Mouse (Mus musculus): Measurements from ENCODE around the gene Gm12830. TPM values are rescaled to one million over a fixed set of nuclear protein-coding genes. Genes with fewer than 3 reads are reported as not detected.

Gene Gm12830
- polyA plus RNA-seq, 1 experiment from 2014 or later, result not detected

- 73% methylated on average over 2 of the region's 2 CpGs for WGBS
- H3K27me3 ChIP-seq, result no peaks in the 10 kb centered on the region
These were observed 32.4 kb downstream of the Gm12830 start for GRCm38 (mm10) chr4:114853968-114854367.

GRCm38 (mm10) chr4:114858426-114858825 is 36.9 kb downstream of the Gm12830 start:
- no peaks in the 10 kb centered on the region for H3K4me1 ChIP-seq
- no peaks in the 10 kb centered on the region for H3K36me3 ChIP-seq (ENCODE audit: poor library complexity, severe bottlenecking)

More at GRCm38 (mm10) chr4:114853968-114854367, 32.4 kb downstream of the Gm12830 start:
- no peaks in the 10 kb centered on the region for H3K9me3 ChIP-seq (replicated peaks)
- no peak overlapping the region for H3K27ac ChIP-seq
- H3K4me1 ChIP-seq, result no peaks in the 10 kb centered on the region
- no peak overlapping the region for H3K4me2 ChIP-seq
- no peak overlapping the region for H3K9ac ChIP-seq
- H3K4me3 ChIP-seq, result no peak overlapping the region
- ATAC-seq, result no peak
- no peaks in the 10 kb centered on the region for H3K36me3 ChIP-seq (ENCODE audit: poor library complexity, severe bottlenecking)

GRCm38 (mm10) chr4:114863166-114863565 is 41.6 kb downstream of the Gm12830 start:
- WGBS, result 78% methylated on average over 5 of the region's 5 CpGs
- no peak for ATAC-seq
- H3K9me3 ChIP-seq (replicated peaks), result no peaks in the 10 kb centered on the region
- no peak overlapping the region for H3K27ac ChIP-seq
- no peak overlapping the region for H3K4me3 ChIP-seq
- no peaks in the 10 kb centered on the region for H3K36me3 ChIP-seq (ENCODE audit: poor library complexity, severe bottlenecking)
- H3K4me2 ChIP-seq, result no peak overlapping the region
- no peaks in the 10 kb centered on the region for H3K4me1 ChIP-seq
- H3K9ac ChIP-seq, result no peak overlapping the region
- H3K27me3 ChIP-seq, result no peaks in the 10 kb centered on the region

More at GRCm38 (mm10) chr4:114858426-114858825, 36.9 kb downstream of the Gm12830 start:
- no peak overlapping the region for H3K9ac ChIP-seq
- WGBS, result 24% methylated on average over 5 of the region's 5 CpGs
- H3K4me3 ChIP-seq, result no peak overlapping the region
- no peak overlapping the region for H3K27ac ChIP-seq
- H3K4me2 ChIP-seq, result no peak overlapping the region
- no peak for ATAC-seq
- H3K27me3 ChIP-seq, result no peaks in the 10 kb centered on the region
- H3K9me3 ChIP-seq (replicated peaks), result no peaks in the 10 kb centered on the region

- no peak for ATAC-seq
- H3K4me3 ChIP-seq, result no peak overlapping the region
- no peaks in the 10 kb centered on the region for H3K4me1 ChIP-seq
- no peaks in the 10 kb centered on the region for H3K27me3 ChIP-seq
- 74% methylated on average over 11 of the region's 11 CpGs for WGBS
- no peaks in the 10 kb centered on the region for H3K36me3 ChIP-seq (ENCODE audit: poor library complexity, severe bottlenecking)
- no peaks in the 10 kb centered on the region for H3K9me3 ChIP-seq (replicated peaks)
- H3K4me2 ChIP-seq, result no peak overlapping the region
- H3K9ac ChIP-seq, result no peak overlapping the region
- no peak overlapping the region for H3K27ac ChIP-seq
These were observed 48.4 kb downstream of the Gm12830 start for GRCm38 (mm10) chr4:114869765-114870490.

GRCm38 (mm10) chr4:114876441-114876972 is 55.0 kb downstream of the Gm12830 start:
- Histone ChIP-seq H3K9ac (no peak overlapping the region), H3K4me3 (no peak overlapping the region), H3K27me3 (0 out of 2 replicates have a peak, but pooled peaks cover 4% of the 10 kb centered on the region), H3K36me3 (ENCODE audit: poor library complexity, severe bottlenecking) (no peaks in the 10 kb centered on the region), H3K27ac (no peak overlapping the region), H3K4me1 (no peaks in the 10 kb centered on the region), H3K9me3 (replicated peaks) (no peaks in the 10 kb centered on the region), H3K4me2 (no peak overlapping the region)
- ATAC-seq, result no peak
- 13% methylated on average over 8 of the region's 8 CpGs for WGBS

- no peak overlapping the region for H3K4me3 ChIP-seq
- H3K4me2 ChIP-seq, result no peak overlapping the region
- ATAC-seq, result no peak
- no peak overlapping the region for H3K9ac ChIP-seq
- no peaks in the 10 kb centered on the region for H3K9me3 ChIP-seq (replicated peaks)
- H3K36me3 ChIP-seq (ENCODE audit: poor library complexity, severe bottlenecking), result no peaks in the 10 kb centered on the region
- H3K4me1 ChIP-seq, result no peaks in the 10 kb centered on the region
- 64% methylated on average over 1 of the region's 1 CpGs for WGBS
- H3K27ac ChIP-seq, result no peak overlapping the region
- 0 out of 2 replicates have a peak, but pooled peaks cover 7% of the 10 kb centered on the region for H3K27me3 ChIP-seq
These were observed 60.7 kb downstream of the Gm12830 start for GRCm38 (mm10) chr4:114882232-114882631.

GRCm38 (mm10) chr4:114897853-114898252 is 76.3 kb downstream of the Gm12830 start:
- H3K9me3 ChIP-seq (replicated peaks), result no peaks in the 10 kb centered on the region
- no peak overlapping the region for H3K4me3 ChIP-seq
- H3K27me3 ChIP-seq, result peaks cover 93% of the 10 kb centered on the region
- no peak overlapping the region for H3K4me2 ChIP-seq
- no peaks in the 10 kb centered on the region for H3K36me3 ChIP-seq (ENCODE audit: poor library complexity, severe bottlenecking)
- ATAC-seq, result no peak
- H3K27ac ChIP-seq, result no peak overlapping the region
- H3K9ac ChIP-seq, result no peak overlapping the region
- H3K4me1 ChIP-seq, result peaks cover 10% of the 10 kb centered on the region
- 24% methylated on average over 4 of the region's 4 CpGs for WGBS

- Histone ChIP-seq H3K9me3 (replicated peaks) (no peaks in the 10 kb centered on the region), H3K9ac (no peak overlapping the region), H3K4me1 (peaks cover 12% of the 10 kb centered on the region), H3K36me3 (ENCODE audit: poor library complexity, severe bottlenecking) (no peaks in the 10 kb centered on the region), H3K27ac (no peak overlapping the region), H3K4me2 (no peak overlapping the region), H3K27me3 (peaks cover 98% of the 10 kb centered on the region), H3K4me3 (no peak overlapping the region)
- 5% methylated on average over 3 of the region's 3 CpGs for WGBS
- ATAC-seq, result no peak
These were observed 78.4 kb downstream of the Gm12830 start for GRCm38 (mm10) chr4:114899885-114900284.

GRCm38 (mm10) chr4:114900866-114901642 is 79.5 kb downstream of the Gm12830 start:
- H3K4me2 ChIP-seq, result no peak overlapping the region
- no peak overlapping the region for H3K27ac ChIP-seq
- peaks cover 12% of the 10 kb centered on the region for H3K4me1 ChIP-seq
- WGBS, result under 1% methylated on average over 33 of the region's 33 CpGs
- no peaks in the 10 kb centered on the region for H3K9me3 ChIP-seq (replicated peaks)
- H3K36me3 ChIP-seq (ENCODE audit: poor library complexity, severe bottlenecking), result no peaks in the 10 kb centered on the region
- no peak overlapping the region for H3K9ac ChIP-seq
- ATAC-seq, result no peak
- peaks cover 100% of the 10 kb centered on the region for H3K27me3 ChIP-seq
- no peak overlapping the region for H3K4me3 ChIP-seq

GRCm38 (mm10) chr4:114901643-114902351 is 80.3 kb downstream of the Gm12830 start:
- Histone ChIP-seq H3K9ac (no peak overlapping the region), H3K27ac (no peak overlapping the region), H3K4me3 (peak overlapping the region; percentile 23), H3K27me3 (peaks cover 100% of the 10 kb centered on the region), H3K9me3 (replicated peaks) (no peaks in the 10 kb centered on the region), H3K36me3 (ENCODE audit: poor library complexity, severe bottlenecking) (no peaks in the 10 kb centered on the region), H3K4me1 (peaks cover 12% of the 10 kb centered on the region), H3K4me2 (peak overlapping the region; percentile 45)
- ATAC-seq, result peak; percentile 32; the same call in 1 of the 2 replicates
- WGBS, result under 1% methylated on average over 42 of the region's 42 CpGs

- H3K4me2 ChIP-seq, result peak overlapping the region; percentile 45
- H3K4me3 ChIP-seq, result no peak overlapping the region
- peaks cover 20% of the 10 kb centered on the region for H3K4me1 ChIP-seq
- H3K9ac ChIP-seq, result no peak overlapping the region
- under 1% methylated on average over 39 of the region's 39 CpGs for WGBS
- no peaks in the 10 kb centered on the region for H3K36me3 ChIP-seq (ENCODE audit: poor library complexity, severe bottlenecking)
- no peak for ATAC-seq
- peaks cover 100% of the 10 kb centered on the region for H3K27me3 ChIP-seq
- H3K27ac ChIP-seq, result no peak overlapping the region
- H3K9me3 ChIP-seq (replicated peaks), result no peaks in the 10 kb centered on the region
These were observed 81.3 kb downstream of the Gm12830 start for GRCm38 (mm10) chr4:114902641-114903421.

Data from forebrain, embryonic 13.5 days (tissue).